In the genomic region with DNA sequence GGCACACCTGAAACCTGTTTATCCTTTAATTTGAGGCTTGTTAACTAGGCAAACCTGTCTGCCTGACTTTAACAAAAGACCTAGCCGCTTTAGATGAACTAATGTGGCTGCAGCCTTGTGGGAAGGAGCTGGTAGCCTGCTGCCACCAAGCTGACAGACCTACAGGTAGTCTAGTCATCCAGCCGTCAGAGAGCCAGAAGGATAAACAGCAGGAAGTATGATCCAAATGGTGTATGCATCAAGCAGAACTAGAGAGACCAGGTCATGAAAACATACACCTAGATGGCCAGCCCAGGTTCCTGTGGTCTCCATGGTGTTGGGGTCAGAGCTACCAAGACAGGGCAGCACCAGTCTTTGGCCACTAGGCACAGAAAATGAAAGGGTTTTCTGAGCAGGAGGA, we compare ENCODE assay signal across 17 mouse cellular contexts. TPM values are rescaled to one million over a fixed set of nuclear protein-coding genes. Genes with fewer than 3 reads are reported as not detected.
DNase-seq lines count a peak whose midpoint lies in the region; ATAC-seq and TF ChIP-seq lines count a peak whose summit lies in the region.
"Had no signal": no experiment of that assay in that cellular context is flagged by ENCODE, and none has a peak within 500 bp of the region (broad histone marks: within the 10 kb centered on the region; RNA-seq: fewer than 3 reads in every experiment).

No protein-coding gene starts in this region.

- TF ChIP-seq EP300 in stomach, postnatal 0 days (optimal IDR thresholded peaks at IDR 0.05) = no peak

- H3K4me2 ChIP-seq in stomach, postnatal 0 days (replicated peaks; ENCODE audit: low read depth) = no peak overlapping the region
- H3K4me2 ChIP-seq: embryonic facial prominence, embryonic 12.5 days; forebrain, embryonic 13.5 days; forebrain, embryonic 15.5 days had no signal

- H3K4me3 ChIP-seq in stomach, postnatal 0 days (ENCODE audit: low read depth, low read length) = no peak overlapping the region
- H3K4me3 ChIP-seq: embryonic facial prominence, embryonic 10.5 days; embryonic facial prominence, embryonic 12.5 days; forebrain, embryonic 13.5 days; forebrain, embryonic 15.5 days had no signal

- ATAC-seq in stomach, postnatal 0 days (ENCODE audit: low FRiP score, low TSS enrichment) = no peak
- ATAC-seq: forebrain, embryonic 13.5 days; forebrain, embryonic 15.5 days; forebrain, postnatal 0 days had no signal

- no peaks in the 10 kb centered on the region for H3K36me3 ChIP-seq in stomach, postnatal 0 days (ENCODE audit: control insufficient read depth, insufficient read depth, low read length)

- peaks cover 5% of the 10 kb centered on the region; the same call in 1 of the 2 replicates for H3K4me1 ChIP-seq in stomach, postnatal 0 days (replicated peaks; ENCODE audit: control insufficient read depth, insufficient read depth)

- DNase-seq in cerebellum, postnatal 10 days = peak; percentile 56 to 58
- no peak for DNase-seq in cerebellum, adult 11 months
- DNase-seq in cerebellum, postnatal 25 days = peak; percentile 44 to 57
- DNase-seq in cerebellum, adult 8-10 months = no peak
- peak; percentile 40 for DNase-seq in brain, adult 2 months (ENCODE audit: low read depth, low spot score)
- no peak for DNase-seq in stomach, postnatal 0 days (ENCODE audit: low spot score)
- no peak for DNase-seq in spleen, adult 12 weeks (ENCODE audit: low spot score)
- DNase-seq: adrenal gland, adult 2 months; adrenal gland, postnatal 10 days; adrenal gland, postnatal 25 days; cerebellum, adult 9-11 months; forebrain, postnatal 0 days had no signal

- H3K9ac ChIP-seq in stomach, postnatal 0 days (ENCODE audit: low read length) = no peak overlapping the region
- H3K9ac ChIP-seq: embryonic facial prominence, embryonic 12.5 days; forebrain, embryonic 13.5 days; forebrain, embryonic 15.5 days; forebrain, postnatal 0 days had no signal

- no peak for TF ChIP-seq CTCF in stomach, postnatal 0 days (IDR thresholded peaks at IDR 0.05; ENCODE audit: low read depth)

- H3K27me3 ChIP-seq in stomach, postnatal 0 days (ENCODE audit: control insufficient read depth, insufficient read depth, low read length) = no peaks in the 10 kb centered on the region
- H3K27me3 ChIP-seq: embryonic facial prominence, embryonic 12.5 days; forebrain, embryonic 13.5 days; forebrain, embryonic 15.5 days had no signal

- no peaks in the 10 kb centered on the region for H3K9me3 ChIP-seq in stomach, postnatal 0 days (ENCODE audit: control insufficient read depth, low read length)
- H3K9me3 ChIP-seq: embryonic facial prominence, embryonic 10.5 days; embryonic facial prominence, embryonic 12.5 days; forebrain, embryonic 15.5 days had no signal

- H3K27ac ChIP-seq in stomach, postnatal 0 days (replicated peaks) = peak overlapping the region; percentile 30; the same call in 1 of the 2 replicates
- H3K27ac ChIP-seq: embryonic facial prominence, embryonic 10.5 days; embryonic facial prominence, embryonic 12.5 days; forebrain, embryonic 13.5 days; forebrain, embryonic 15.5 days had no signal

- 49% methylated on average over 2 of the region's 2 CpGs for WGBS in stomach, postnatal 0 days

RNA-seq across cellular contexts. Expression of gene Cdca4, which starts 5.8 kb away (rescaled TPM):
- polyA plus RNA-seq in stomach, postnatal 0 days (2015; fragmentation: Nextera tagmentation; extraction: Ambion mirVana) = 37.5 and 41.6 TPM in 2 replicates

RNA-seq across cellular contexts. Expression of gene Clba1, which starts 26.3 kb away (rescaled TPM):
- 6.8 and 7.0 TPM in 2 replicates for polyA plus RNA-seq in stomach, postnatal 0 days (2015; fragmentation: Nextera tagmentation; extraction: Ambion mirVana)

RNA-seq across cellular contexts. Expression of gene Ahnak2, which starts 32.6 kb away (rescaled TPM):
- polyA plus RNA-seq in stomach, postnatal 0 days (2015; fragmentation: Nextera tagmentation; extraction: Ambion mirVana) = 5.4 and 6.3 TPM in 2 replicates

RNA-seq across cellular contexts. Expression of gene Gpr132, which starts 33.0 kb away (rescaled TPM):
- polyA plus RNA-seq in stomach, postnatal 0 days (2015; fragmentation: Nextera tagmentation; extraction: Ambion mirVana) = 0.10 and 0.11 TPM in 2 replicates
- polyA plus RNA-seq: forebrain, embryonic 11.5 days; forebrain, embryonic 13.5 days; forebrain, embryonic 15.5 days; forebrain, postnatal 0 days had no signal

Comparison
In these comparisons a context has a peak if more than half of its experiments do, and no peak if none do; other contexts are left out.
1. DNase-seq: peak in cerebellum, postnatal 10 days (2 of 2), cerebellum, postnatal 25 days (2 of 2) and brain, adult 2 months (single experiment); none in cerebellum, adult 11 months (single experiment), cerebellum, adult 8-10 months (single experiment), stomach, postnatal 0 days (single experiment) and spleen, adult 12 weeks (single experiment).